Mouse (Mus musculus) midbrain, postnatal 0 days (tissue): ENCODE results near the gene Slc8a1. TPM values are rescaled to one million over a fixed set of nuclear protein-coding genes. Genes with fewer than 3 reads are reported as not detected.

ENCODE experiments used
- ATAC-seq: fragments of 200-750 bp; cut with Nextera tagmentation; 2 replicates; pipeline ENCODE4 v1.8.0; 2017; ENCODE audit warnings: moderate number of reproducible peaks, mild to moderate bottlenecking, moderate TSS enrichment, moderate library complexity; ENCODE audit not compliant: low FRiP score
- DNase-seq: peaks from one replicate; pipeline ENCODE4 v3.0.0-alpha.2; 2015; ENCODE audit warnings: low spot score
- H3K27ac ChIP-seq: fragments of 300-500 bp; sonication (generic); 2 replicates; pipeline ENCODE4 v1.5.1; 2014; ENCODE audit warnings: low read depth, mild to moderate bottlenecking, low read length, mixed read lengths
- H3K27me3 ChIP-seq: fragments of 300-500 bp; sonication (generic); 2 replicates; pipeline ENCODE4 v1.6.1; 2014; ENCODE audit warnings: low read length, control low read depth, mixed read lengths; ENCODE audit not compliant: insufficient read depth
- H3K36me3 ChIP-seq: fragments of 300-500 bp; sonication (generic); 2 replicates; pipeline ENCODE4 v1.6.1; 2014; ENCODE audit warnings: low read length, control low read depth, mixed read lengths; ENCODE audit not compliant: insufficient read depth
- H3K4me1 ChIP-seq: fragments of 300-500 bp; sonication (generic); 2 replicates; pipeline ENCODE4 v1.6.1; 2014; ENCODE audit warnings: mild to moderate bottlenecking, control low read depth, antibody characterized with exemption, low read length, mixed read lengths; ENCODE audit not compliant: insufficient read depth
- H3K4me2 ChIP-seq: fragments of 300-500 bp; sonication (generic); 2 replicates; pipeline ENCODE4 v1.6.1; 2014; ENCODE audit warnings: low read depth, mild to moderate bottlenecking, low read length, mixed read lengths; ENCODE audit not compliant: poor library complexity, severe bottlenecking
- H3K4me3 ChIP-seq: fragments of 300-500 bp; sonication (generic); 2 replicates; pipeline ENCODE4 v1.5.1; 2014; ENCODE audit warnings: low read depth, mild to moderate bottlenecking, low read length, moderate library complexity
- H3K9ac ChIP-seq: fragments of 300-500 bp; sonication (generic); replicated peaks from 2 replicates; pipeline ENCODE4 v1.6.1; 2014; ENCODE audit warnings: mild to moderate bottlenecking, low read length, moderate library complexity, mixed read lengths; ENCODE audit not compliant: poor library complexity, severe bottlenecking
- H3K9me3 ChIP-seq: fragments of 300-500 bp; sonication (generic); 2 replicates; pipeline ENCODE4 v1.6.1; 2016; ENCODE audit warnings: low read length, control low read depth
- CTCF ChIP-seq: IDR thresholded peaks from 2 replicates; pipeline ENCODE4 v1.5.1; 2016; ENCODE audit warnings: antibody characterized with exemption, mild to moderate bottlenecking
- WGBS: fragments of 180-500 bp; shearing (Covaris S2); extraction: QIAGEN DNeasy Blood & Tissue Kit; methylation state at CpG from one replicate; pipeline ENCODE4 v1.1.7; 2014; 5-methylcytosine and 5-hydroxymethylcytosine counted together
- polyA plus RNA-seq: library from polyadenylated mRNA; unstranded; fragments of >200 nt; fragmentation: Nextera tagmentation; extraction: Ambion mirVana; gene quantifications from 2 replicates; pipeline ENCODE4 v1.2.1, GENCODE M21; 2015
- total RNA-seq: library from RNA; depleted of rRNA; stranded (reverse); fragments of >200 nt; gene quantifications from 2 replicates; pipeline ENCODE4 v1.2.3, GENCODE M21; 2014

Slc8a1 gene
- total and polyA plus RNA-seq, 2 experiments from 2014 or later = 17.9 to 123 TPM

GRCm38 (mm10) chr17:81385476-81385875 is 352.7 kb downstream of the Slc8a1 start:
- no peaks in the 10 kb centered on the region for H3K27me3 ChIP-seq
- no peak overlapping the region for H3K4me3 ChIP-seq
- 92% methylated on average over 5 of the region's 5 CpGs for WGBS
- H3K9ac ChIP-seq = no peak overlapping the region
- TF ChIP-seq CTCF = no peak
- DNase-seq (no peak), ATAC-seq (no peak)
- no peaks in the 10 kb centered on the region; the same call in 1 of the 2 replicates for H3K36me3 ChIP-seq
- H3K4me1 ChIP-seq = no peaks in the 10 kb centered on the region
- no peaks in the 10 kb centered on the region for H3K9me3 ChIP-seq
- no peak overlapping the region for H3K27ac ChIP-seq
- H3K4me2 ChIP-seq = no peak overlapping the region

GRCm38 (mm10) chr17:81383461-81383860 is 354.7 kb downstream of the Slc8a1 start:
- no peak for ATAC-seq
- DNase-seq = no peak
- Histone ChIP-seq H3K36me3 (no peaks in the 10 kb centered on the region; the same call in 1 of the 2 replicates), H3K9ac (no peak overlapping the region), H3K27me3 (no peaks in the 10 kb centered on the region), H3K9me3 (no peaks in the 10 kb centered on the region), H3K4me1 (no peaks in the 10 kb centered on the region), H3K4me2 (no peak overlapping the region), H3K4me3 (no peak overlapping the region), H3K27ac (no peak overlapping the region)
- 94% methylated on average over 4 of the region's 4 CpGs for WGBS
- no peak for TF ChIP-seq CTCF

GRCm38 (mm10) chr17:81378436-81378835 is 359.7 kb downstream of the Slc8a1 start:
- WGBS = 86% methylated on average over 7 of the region's 7 CpGs
- TF ChIP-seq CTCF = no peak
- Histone ChIP-seq H3K36me3 (no peaks in the 10 kb centered on the region), H3K27me3 (no peaks in the 10 kb centered on the region), H3K9me3 (no peaks in the 10 kb centered on the region), H3K4me1 (no peaks in the 10 kb centered on the region), H3K4me3 (no peak overlapping the region), H3K27ac (no peak overlapping the region), H3K4me2 (no peak overlapping the region), H3K9ac (no peak overlapping the region)
- no peak for DNase-seq
- no peak for ATAC-seq

- Histone ChIP-seq H3K9ac (no peak overlapping the region), H3K4me1 (no peaks in the 10 kb centered on the region), H3K4me2 (no peak overlapping the region), H3K27me3 (no peaks in the 10 kb centered on the region), H3K9me3 (no peaks in the 10 kb centered on the region), H3K36me3 (no peaks in the 10 kb centered on the region), H3K4me3 (no peak overlapping the region), H3K27ac (no peak overlapping the region)
- WGBS = 56% methylated on average over 5 of the region's 5 CpGs
- DNase-seq = no peak
- ATAC-seq = no peak
- TF ChIP-seq CTCF = no peak
Measured at GRCm38 (mm10) chr17:81377757-81378299, 360.3 kb downstream of the Slc8a1 start.

DNA sequence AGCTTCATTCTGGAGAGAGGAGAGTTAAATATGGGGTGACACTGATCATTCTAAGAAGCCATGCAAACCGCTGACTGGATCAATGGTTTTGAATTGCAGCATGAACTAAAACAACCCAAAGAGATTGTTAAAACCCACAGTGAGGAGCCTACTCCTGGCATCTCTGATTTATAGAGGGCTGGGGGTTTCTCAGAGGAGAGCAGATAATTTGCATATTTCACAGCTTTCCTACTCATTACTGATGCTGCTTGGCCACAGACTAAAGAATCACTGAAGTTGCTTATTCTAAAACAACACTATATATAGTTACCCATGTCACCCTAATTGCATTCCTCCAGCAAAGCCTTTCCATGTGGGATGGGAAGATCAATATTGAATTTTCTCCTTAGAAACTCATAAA is 361.0 kb downstream of the Slc8a1 start:
- Histone ChIP-seq H3K4me2 (no peak overlapping the region), H3K9ac (no peak overlapping the region), H3K27ac (no peak overlapping the region), H3K27me3 (no peaks in the 10 kb centered on the region), H3K36me3 (no peaks in the 10 kb centered on the region), H3K4me3 (no peak overlapping the region), H3K9me3 (no peaks in the 10 kb centered on the region), H3K4me1 (no peaks in the 10 kb centered on the region)
- no peak for DNase-seq
- ATAC-seq = no peak
- 26% methylated on average over 1 of the region's 1 CpGs for WGBS
- no peak for TF ChIP-seq CTCF

DNA sequence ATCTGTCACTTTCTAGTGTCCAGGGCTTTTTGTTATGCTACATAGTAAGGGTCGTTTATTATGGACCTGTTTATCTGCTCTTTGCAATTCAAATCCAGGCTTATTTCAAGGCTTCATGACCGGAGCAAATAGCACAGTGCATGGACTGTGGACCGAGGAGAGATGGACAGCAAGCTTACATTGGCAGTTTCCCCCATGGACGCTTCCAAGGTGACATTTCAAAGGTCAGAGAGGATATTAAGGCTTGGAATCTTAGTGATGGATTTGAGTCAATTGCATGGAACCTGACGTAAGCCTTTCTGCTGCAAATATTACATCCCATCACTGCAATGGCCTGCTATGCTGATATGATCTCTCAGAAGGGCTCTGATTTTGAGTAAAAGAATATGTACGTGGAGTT is 362.3 kb downstream of the Slc8a1 start:
- no peaks in the 10 kb centered on the region for H3K4me1 ChIP-seq
- no peaks in the 10 kb centered on the region for H3K36me3 ChIP-seq
- WGBS = 89% methylated on average over 6 of the region's 6 CpGs
- H3K27ac ChIP-seq = no peak overlapping the region
- no peak overlapping the region for H3K4me3 ChIP-seq
- H3K9ac ChIP-seq = no peak overlapping the region
- no peaks in the 10 kb centered on the region for H3K9me3 ChIP-seq
- ATAC-seq (no peak), DNase-seq (no peak)
- TF ChIP-seq CTCF = no peak
- no peaks in the 10 kb centered on the region for H3K27me3 ChIP-seq
- no peak overlapping the region for H3K4me2 ChIP-seq
